Mouse (Mus musculus): ENCODE measurements around the gene Pgm1.

Gene Pgm1

GRCm38 (mm10) chr4:99929149-99929612 is at the start of gene Pgm1:
Gene Pgm1 (plus strand): TSS chr4:99929414.
- DNase-seq (ENCODE audit: extremely low read depth, low read depth) = peak; percentile 22

- DNase-seq (ENCODE audit: extremely low read depth, low read depth) = peak; percentile 26
These were observed 47.3 kb upstream of the Pgm1 start for GRCm38 (mm10) chr4:99881882-99882281.

- no peak for DNase-seq (ENCODE audit: extremely low read depth, low read depth)
These were observed 46.8 kb upstream of the Pgm1 start for GRCm38 (mm10) chr4:99882405-99882804.

- DNase-seq (ENCODE audit: extremely low read depth, low read depth) = peak; percentile 26
These were observed 15.2 kb upstream of the Pgm1 start for GRCm38 (mm10) chr4:99913894-99914451.

GRCm38 (mm10) chr4:99926380-99926779 is 2.8 kb upstream of the Pgm1 start:
- DNase-seq (ENCODE audit: extremely low read depth, low read depth) = no peak

- DNase-seq (ENCODE audit: extremely low read depth, low read depth) = peak; percentile 27
These were observed 693 bp upstream of the Pgm1 start for GRCm38 (mm10) chr4:99928521-99928920.

GRCm38 (mm10) chr4:99929613-99930517 is 651 bp downstream of the Pgm1 start, which contains the start of gene Itgb3bp:
Gene Itgb3bp (minus strand): TSS chr4:99929813.
- DNase-seq (ENCODE audit: extremely low read depth, low read depth) = peak; percentile 24

GRCm38 (mm10) chr4:99930518-99931239 is 1.5 kb downstream of the Pgm1 start:
- no peak for DNase-seq (ENCODE audit: extremely low read depth, low read depth)

- DNase-seq (ENCODE audit: extremely low read depth, low read depth) = peak; percentile 17
These were observed 2.0 kb downstream of the Pgm1 start for GRCm38 (mm10) chr4:99931240-99931580.

- DNase-seq (ENCODE audit: extremely low read depth, low read depth) = no peak
These were observed 2.6 kb downstream of the Pgm1 start for GRCm38 (mm10) chr4:99931807-99932206.

- DNase-seq (ENCODE audit: extremely low read depth, low read depth) = no peak
These were observed 5.6 kb downstream of the Pgm1 start for GRCm38 (mm10) chr4:99934859-99935258.

- DNase-seq (ENCODE audit: extremely low read depth, low read depth) = no peak
These were observed 7.1 kb downstream of the Pgm1 start for GRCm38 (mm10) chr4:99936278-99936677.

GRCm38 (mm10) chr4:99939711-99940505 is 10.7 kb downstream of the Pgm1 start:
- no peak for DNase-seq (ENCODE audit: extremely low read depth, low read depth)

GRCm38 (mm10) chr4:99941655-99942414 is 12.6 kb downstream of the Pgm1 start:
- no peak for DNase-seq (ENCODE audit: extremely low read depth, low read depth)

GRCm38 (mm10) chr4:99944606-99945005 is 15.4 kb downstream of the Pgm1 start:
- DNase-seq (ENCODE audit: extremely low read depth, low read depth) = no peak

- DNase-seq (ENCODE audit: extremely low read depth, low read depth) = no peak
These were observed 15.8 kb downstream of the Pgm1 start for GRCm38 (mm10) chr4:99945011-99945410.

GRCm38 (mm10) chr4:99946516-99946915 is 17.3 kb downstream of the Pgm1 start:
- no peak for DNase-seq (ENCODE audit: extremely low read depth, low read depth)

GRCm38 (mm10) chr4:99947192-99947591 is 18.0 kb downstream of the Pgm1 start:
- no peak for DNase-seq (ENCODE audit: extremely low read depth, low read depth)

GRCm38 (mm10) chr4:99947896-99948295 is 18.7 kb downstream of the Pgm1 start:
- no peak for DNase-seq (ENCODE audit: extremely low read depth, low read depth)

- DNase-seq (ENCODE audit: extremely low read depth, low read depth) = no peak
These were observed 24.7 kb downstream of the Pgm1 start for GRCm38 (mm10) chr4:99953904-99954303.
